Mouse (Mus musculus) neural tube, embryonic 15.5 days (tissue): ENCODE measurements around the gene Pnkp. TPM values are rescaled to one million over a fixed set of nuclear protein-coding genes. Genes with fewer than 3 reads are reported as not detected.

ENCODE experiments used
- ATAC-seq: fragments of 200-750 bp; cut with Nextera tagmentation; 2 replicates; pipeline ENCODE4 v1.8.0; 2017; ENCODE audit warnings: mild to moderate bottlenecking, moderate TSS enrichment, moderate library complexity; ENCODE audit not compliant: low FRiP score
- H3K27ac ChIP-seq: fragments of 300-500 bp; sonication (generic); replicated peaks from 2 replicates; pipeline ENCODE4 v1.5.1; 2015; ENCODE audit warnings: mild to moderate bottlenecking, inconsistent platforms
- H3K27me3 ChIP-seq: fragments of 300-500 bp; sonication (generic); replicated peaks from 2 replicates; pipeline ENCODE4 v1.6.1; 2015; ENCODE audit warnings: inconsistent platforms
- H3K36me3 ChIP-seq: fragments of 300-500 bp; sonication (generic); 2 replicates; pipeline ENCODE4 v1.6.1; 2015; ENCODE audit warnings: inconsistent platforms
- H3K4me1 ChIP-seq: fragments of 300-500 bp; sonication (generic); 2 replicates; pipeline ENCODE4 v1.6.1; 2015; ENCODE audit warnings: inconsistent platforms
- H3K4me2 ChIP-seq: fragments of 300-500 bp; sonication (generic); 2 replicates; pipeline ENCODE4 v1.6.1; 2015; ENCODE audit warnings: inconsistent platforms, mild to moderate bottlenecking, moderate library complexity
- H3K4me3 ChIP-seq: fragments of 300-500 bp; sonication (generic); replicated peaks from 2 replicates; pipeline ENCODE4 v1.5.1; 2015; ENCODE audit warnings: mild to moderate bottlenecking, inconsistent platforms
- H3K9ac ChIP-seq: fragments of 300-500 bp; sonication (generic); replicated peaks from 2 replicates; pipeline ENCODE4 v1.6.1; 2015; ENCODE audit warnings: mild to moderate bottlenecking, inconsistent platforms
- H3K9me3 ChIP-seq: fragments of 300-500 bp; sonication (generic); replicated peaks from 2 replicates; pipeline ENCODE4 v1.6.1; 2016; ENCODE audit warnings: inconsistent platforms
- WGBS: fragments of 180-500 bp; shearing (Covaris S2); methylation state at CpG from one replicate; pipeline ENCODE4 v1.1.7; 2015; ENCODE audit warnings: mixed read lengths; 5-methylcytosine and 5-hydroxymethylcytosine counted together
- microRNA counts: library from miRNA; unstranded; fragments of <30 nt; microRNA quantifications from one replicate; lab custom pipeline; 2016
- microRNA-seq: library from miRNA; unstranded; fragments of <30 nt; microRNA quantifications from one replicate; pipeline ENCODE4, GENCODE M21; 2017
- polyA plus RNA-seq: library from polyadenylated mRNA; unstranded; fragments of >200 nt; fragmentation: Nextera tagmentation; extraction: Ambion mirVana; gene quantifications from 2 replicates; pipeline ENCODE4 v1.2.1, GENCODE M21; 2015

Gene Pnkp
- polyA plus RNA-seq, 1 experiment from 2014 or later, result 29.2 TPM

GRCm38 (mm10) chr7:44895593-44896434, 38.9 kb downstream of the Pnkp start, which contains the start of gene Fuz:
Gene Fuz, plus strand, starts transcription at chr7:44896079.
- Histone ChIP-seq H3K4me2 (peak within 1 kb of the TSS; percentile 74), H3K36me3 (peaks cover 15% of the 10 kb centered on the region), H3K4me1 (peaks cover 47% of the 10 kb centered on the region), H3K4me3 (peak within 1 kb of the TSS; percentile 64), H3K27me3 (no peaks in the 10 kb centered on the region), H3K9me3 (no peaks in the 10 kb centered on the region), H3K9ac (peak within 1 kb of the TSS; percentile 57), H3K27ac (peak within 1 kb of the TSS; percentile 90)
- under 1% methylated on average over 34 of the region's 34 CpGs for WGBS
- peak; percentile 82 for ATAC-seq

DNA sequence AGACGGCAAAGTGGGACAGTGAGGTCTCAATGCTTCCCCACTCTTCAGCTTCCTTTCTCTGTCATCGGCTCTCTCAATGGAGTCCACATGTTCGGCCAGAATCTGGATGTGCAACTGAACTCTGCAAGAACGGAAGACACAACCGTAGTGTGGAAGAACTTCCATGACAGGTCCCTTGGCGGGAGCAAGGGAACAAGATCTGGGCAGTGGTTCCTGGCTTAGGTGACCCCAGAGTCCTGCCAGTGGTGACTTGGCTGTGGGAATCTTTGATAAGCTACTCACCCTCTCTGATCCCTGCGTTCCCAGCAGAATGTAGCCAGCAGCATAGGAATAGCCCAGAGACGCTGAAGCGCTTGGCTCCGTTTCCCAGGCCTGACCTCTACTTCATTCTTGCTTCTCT, 39.6 kb downstream of the Pnkp start:
- no peak for ATAC-seq
- Histone ChIP-seq H3K4me2 (peak overlapping the region; percentile 74), H3K9ac (peak overlapping the region; percentile 57), H3K27me3 (no peaks in the 10 kb centered on the region), H3K27ac (peak overlapping the region; percentile 90), H3K36me3 (peaks cover 19% of the 10 kb centered on the region), H3K9me3 (no peaks in the 10 kb centered on the region), H3K4me1 (peaks cover 46% of the 10 kb centered on the region), H3K4me3 (peak overlapping the region; percentile 64)
- WGBS, result 31% methylated on average over 10 of the region's 10 CpGs

- Histone ChIP-seq H3K9ac (no peak overlapping the region), H3K9me3 (no peaks in the 10 kb centered on the region), H3K27me3 (no peaks in the 10 kb centered on the region), H3K4me3 (no peak overlapping the region), H3K36me3 (peaks cover 41% of the 10 kb centered on the region), H3K4me2 (no peak overlapping the region), H3K4me1 (peaks cover 39% of the 10 kb centered on the region), H3K27ac (no peak overlapping the region)
- no peak for ATAC-seq
- 39% methylated on average over 19 of the region's 19 CpGs for WGBS
Observed at GRCm38 (mm10) chr7:44898607-44899006, 41.7 kb downstream of the Pnkp start.

- no peak overlapping the region; the same call in 1 of the 2 replicates for H3K27ac ChIP-seq
- no peak overlapping the region for H3K4me2 ChIP-seq
- H3K27me3 ChIP-seq, result no peaks in the 10 kb centered on the region
- peaks cover 25% of the 10 kb centered on the region for H3K4me1 ChIP-seq
- no peak overlapping the region for H3K4me3 ChIP-seq
- no peak overlapping the region for H3K9ac ChIP-seq
- no peaks in the 10 kb centered on the region for H3K9me3 ChIP-seq
- ATAC-seq, result no peak
- H3K36me3 ChIP-seq, result peaks cover 61% of the 10 kb centered on the region
- WGBS, result 91% methylated on average over 11 of the region's 11 CpGs
Observed at GRCm38 (mm10) chr7:44900632-44901031, 43.7 kb downstream of the Pnkp start.

DNA sequence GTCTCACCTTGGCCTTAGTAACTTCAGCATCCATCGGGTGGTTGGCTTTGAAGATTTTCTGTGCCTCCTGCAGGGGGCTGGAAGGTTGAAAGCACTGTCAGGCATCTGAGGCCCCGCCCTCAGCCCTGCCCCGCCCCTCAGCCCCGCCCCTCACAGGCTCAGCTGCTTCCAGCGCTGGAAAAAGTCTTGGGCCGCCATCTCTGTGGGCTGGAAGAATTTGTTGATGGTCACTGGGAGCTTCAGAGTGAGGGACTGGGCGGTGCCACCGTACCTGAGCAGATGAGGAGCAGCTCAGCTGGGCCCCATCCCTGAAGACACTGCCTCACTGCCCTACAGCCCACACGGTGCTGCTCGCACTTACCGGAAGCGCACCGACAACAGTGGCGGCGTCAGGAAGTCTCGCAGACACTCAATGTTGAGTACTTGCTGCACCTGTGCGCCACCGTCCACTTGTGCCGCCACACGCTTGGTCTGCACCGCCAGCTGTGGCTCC, 44.3 kb downstream of the Pnkp start:
- 0 out of 2 replicates have a peak overlapping the region, but pooled peaks have one; percentile 1 for H3K4me3 ChIP-seq
- WGBS, result 25% methylated on average over 21 of the region's 21 CpGs
- H3K27ac ChIP-seq, result 0 out of 2 replicates have a peak overlapping the region, but pooled peaks have one; percentile 43
- H3K36me3 ChIP-seq, result peaks cover 67% of the 10 kb centered on the region
- no peak overlapping the region for H3K9ac ChIP-seq
- ATAC-seq, result no peak
- no peaks in the 10 kb centered on the region for H3K9me3 ChIP-seq
- H3K4me2 ChIP-seq, result peak overlapping the region; percentile 43
- H3K27me3 ChIP-seq, result no peaks in the 10 kb centered on the region
- H3K4me1 ChIP-seq, result peaks cover 25% of the 10 kb centered on the region

GRCm38 (mm10) chr7:44905430-44905829, 48.5 kb downstream of the Pnkp start:
- ATAC-seq, result no peak
- Histone ChIP-seq H3K36me3 (peaks cover 95% of the 10 kb centered on the region), H3K9ac (no peak overlapping the region), H3K9me3 (no peaks in the 10 kb centered on the region), H3K27ac (no peak overlapping the region), H3K4me1 (peaks cover 8% of the 10 kb centered on the region), H3K27me3 (no peaks in the 10 kb centered on the region), H3K4me3 (no peak overlapping the region), H3K4me2 (no peak overlapping the region)
- 88% methylated on average over 20 of the region's 20 CpGs for WGBS

GRCm38 (mm10) chr7:44908706-44909476, 52.0 kb downstream of the Pnkp start:
- Histone ChIP-seq H3K4me2 (no peak overlapping the region), H3K9me3 (no peaks in the 10 kb centered on the region), H3K36me3 (peaks cover 93% of the 10 kb centered on the region), H3K27ac (no peak overlapping the region), H3K9ac (no peak overlapping the region), H3K4me1 (no peaks in the 10 kb centered on the region), H3K4me3 (no peak overlapping the region), H3K27me3 (no peaks in the 10 kb centered on the region)
- no peak for ATAC-seq
- WGBS, result 93% methylated on average over 15 of the region's 15 CpGs

MicroRNAs within 50 kb of the gene (microRNA counts, 519-probe panel; counts per million panel counts)
- not detected for microRNA mmu-miR-707 (lab: Ali Mortazavi, UCI)

Small RNA genes lying within 50 kb of the gene (microRNA-seq; reads per million reads assigned to microRNA genes)
- gene Mir707, result not detected

Other genes starting within 250 kb of the Pnkp start
- gene Myh14, start 186.3 kb upstream of the Pnkp start, polyA plus RNA-seq, result 4.8 and 6.0 TPM in 2 replicates
- gene Izumo2, start 148.4 kb upstream of the Pnkp start, polyA plus RNA-seq, result not detected in 2 replicates
- 28.9 and 29.7 TPM in 2 replicates for gene Vrk3, start 108.7 kb upstream of the Pnkp start, polyA plus RNA-seq
- 1.1 and 1.4 TPM in 2 replicates for gene Zfp473, start 106.1 kb upstream of the Pnkp start, polyA plus RNA-seq
- gene Nup62, start 41.1 kb upstream of the Pnkp start, polyA plus RNA-seq, result 40.7 and 58.0 TPM in 2 replicates
- gene Il4i1, start 40.8 kb upstream of the Pnkp start, polyA plus RNA-seq, result 0.78 and 4.7 TPM in 2 replicates
- gene Atf5, start 40.5 kb upstream of the Pnkp start, polyA plus RNA-seq, result 3.6 and 4.1 TPM in 2 replicates
- gene Akt1s1, start 8.1 kb upstream of the Pnkp start, polyA plus RNA-seq, result 89.9 and 92.0 TPM in 2 replicates
- gene Tbc1d17, start 8.1 kb upstream of the Pnkp start, polyA plus RNA-seq, result 105 and 110 TPM in 2 replicates
- 433 and 459 TPM in 2 replicates for gene Ptov1, start 12.6 kb downstream of the Pnkp start, polyA plus RNA-seq
- 136 and 141 TPM in 2 replicates for gene Med25, start 35.6 kb downstream of the Pnkp start, polyA plus RNA-seq
- gene Fuz, start 38.9 kb downstream of the Pnkp start, polyA plus RNA-seq, result 15.1 and 15.8 TPM in 2 replicates
- gene Ap2a1, start 72.4 kb downstream of the Pnkp start, polyA plus RNA-seq, result 122 and 126 TPM in 2 replicates
- 0.14 and 0.24 TPM in 2 replicates for gene Tsks, start 86.1 kb downstream of the Pnkp start, polyA plus RNA-seq
- 55.5 and 59.0 TPM in 2 replicates for gene Cpt1c, start 117.7 kb downstream of the Pnkp start, polyA plus RNA-seq
- gene Prmt1, start 129.4 kb downstream of the Pnkp start, polyA plus RNA-seq, result 605 and 615 TPM in 2 replicates
- 56.8 and 70.2 TPM in 2 replicates for gene Irf3, start 140.5 kb downstream of the Pnkp start, polyA plus RNA-seq
- 9.8 and 19.8 TPM in 2 replicates for gene Bcl2l12, start 141.6 kb downstream of the Pnkp start, polyA plus RNA-seq
- 43.3 and 46.1 TPM in 2 replicates for gene Scaf1, start 159.2 kb downstream of the Pnkp start, polyA plus RNA-seq
- gene Rras, start 160.8 kb downstream of the Pnkp start, polyA plus RNA-seq, result 14.2 and 24.2 TPM in 2 replicates
- gene Prr12, start 195.7 kb downstream of the Pnkp start, polyA plus RNA-seq, result 11.4 and 12.3 TPM in 2 replicates
- gene Nosip, start 205.3 kb downstream of the Pnkp start, polyA plus RNA-seq, result 65.8 and 66.5 TPM in 2 replicates
- 16.5 and 18.1 TPM in 2 replicates for gene Prrg2, start 205.5 kb downstream of the Pnkp start, polyA plus RNA-seq
- gene Rcn3, start 235.1 kb downstream of the Pnkp start, polyA plus RNA-seq, result 112 and 118 TPM in 2 replicates
- gene Fcgrt, start 246.7 kb downstream of the Pnkp start, polyA plus RNA-seq, result 33.8 and 42.7 TPM in 2 replicates